Mouse (Mus musculus) megakaryocyte, embryonic 14.5 days (primary cell): ENCODE data around the gene Foxi1. TPM values are rescaled to one million over a fixed set of nuclear protein-coding genes. Genes with fewer than 3 reads are reported as not detected.

Experiments used
- H3K27me3 ChIP-seq: replicated peaks from 2 replicates; pipeline ENCODE3; 2012; ENCODE audit warnings: inconsistent platforms
- H3K36me3 ChIP-seq: replicated peaks from 2 replicates; pipeline ENCODE3; 2012; ENCODE audit warnings: low read length, inconsistent platforms, mixed read lengths
- H3K4me1 ChIP-seq: 2 replicates; pipeline ENCODE4 v1.6.1; 2012; ENCODE audit warnings: inconsistent platforms
- H3K4me3 ChIP-seq: replicated peaks from 2 replicates; pipeline ENCODE3; 2012; ENCODE audit warnings: moderate library complexity, mild to moderate bottlenecking, inconsistent platforms
- H3K9me3 ChIP-seq: 2 replicates; pipeline ENCODE4 v1.6.1; 2012; ENCODE audit warnings: inconsistent platforms
- FLI1 ChIP-seq: IDR thresholded peaks from 2 replicates; pipeline ENCODE4 v1.6.1; 2012; ENCODE audit warnings: low read length, inconsistent platforms, mixed read lengths
- GATA1 ChIP-seq: IDR thresholded peaks from 3 replicates; pipeline ENCODE4 v1.6.1; 2012; ENCODE audit warnings: mixed read lengths, low read length, inconsistent platforms, borderline replicate concordance
- polyA plus RNA-seq: library from polyadenylated mRNA; stranded (reverse); fragments of >175 nt; gene quantifications from 2 replicates; pipeline ENCODE4 v1.2.3, GENCODE M21; 2012; ENCODE audit warnings: low replicate concordance; ENCODE audit not compliant: insufficient read depth

The Foxi1 gene
- polyA plus RNA-seq, 1 experiment: not detected

DNA sequence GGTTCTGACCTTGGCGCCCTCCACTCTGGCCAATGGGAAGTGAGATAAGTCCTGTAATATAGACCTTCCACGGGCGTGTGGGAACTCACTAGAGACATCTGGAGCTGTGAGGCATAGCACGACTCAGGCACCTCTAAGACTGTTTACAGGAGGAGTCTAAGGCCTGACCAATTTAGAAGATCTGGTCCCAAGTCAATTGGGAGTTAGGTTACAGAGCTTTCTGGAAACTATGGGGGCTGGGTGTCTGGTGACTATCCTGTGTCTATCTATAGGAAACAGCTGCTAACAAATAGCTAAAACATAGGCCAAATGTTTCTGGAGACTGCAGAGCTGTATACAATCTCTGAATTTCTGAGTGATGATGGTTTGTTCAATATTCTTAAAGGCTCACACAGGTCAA, 41.5 kb downstream of the Foxi1 start:
- Histone ChIP-seq H3K4me1 (no peaks in the 10 kb centered on the region), H3K27me3 (peaks cover 8% of the 10 kb centered on the region), H3K4me3 (no peak overlapping the region), H3K9me3 (peaks cover 8% of the 10 kb centered on the region), H3K36me3 (no peaks in the 10 kb centered on the region)
- no peak for TF ChIP-seq FLI1
- no peak for TF ChIP-seq GATA1

- TF ChIP-seq FLI1 (no peak), GATA1 (no peak)
- Histone ChIP-seq H3K27me3 (peaks cover 7% of the 10 kb centered on the region), H3K9me3 (peaks cover 10% of the 10 kb centered on the region), H3K36me3 (no peaks in the 10 kb centered on the region), H3K4me1 (no peaks in the 10 kb centered on the region), H3K4me3 (no peak overlapping the region)
Observed at GRCm38 (mm10) chr11:34165278-34165677, 42.6 kb downstream of the Foxi1 start.

DNA sequence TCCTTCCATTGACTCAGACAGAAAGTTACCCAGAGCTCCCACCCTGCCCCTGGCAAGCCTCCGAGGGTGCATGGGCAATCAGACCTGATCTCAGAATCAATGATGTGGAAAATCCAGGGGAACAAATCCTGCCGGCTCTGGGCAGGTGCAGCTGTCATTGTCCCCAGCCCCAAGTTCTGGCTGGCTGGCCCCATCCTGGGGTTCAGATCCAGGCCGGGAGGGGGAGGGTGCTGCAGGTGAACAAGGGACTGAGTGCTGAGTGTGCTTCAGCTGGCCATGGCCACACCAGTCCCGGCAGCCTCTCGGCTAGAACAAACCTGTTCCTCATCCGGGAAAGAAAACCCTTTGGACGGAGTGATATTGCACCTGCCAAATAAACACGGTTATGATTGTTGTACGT, 49.0 kb downstream of the Foxi1 start:
- no peaks in the 10 kb centered on the region for H3K4me1 ChIP-seq
- TF ChIP-seq GATA1 (no peak), FLI1 (no peak)
- H3K9me3 ChIP-seq: peaks cover 10% of the 10 kb centered on the region
- no peak overlapping the region for H3K4me3 ChIP-seq
- no peaks in the 10 kb centered on the region for H3K36me3 ChIP-seq
- H3K27me3 ChIP-seq: peaks cover 9% of the 10 kb centered on the region

- peaks cover 3% of the 10 kb centered on the region; the same call in 1 of the 2 replicates for H3K4me1 ChIP-seq
- no peaks in the 10 kb centered on the region for H3K9me3 ChIP-seq
- H3K27me3 ChIP-seq: peaks cover 26% of the 10 kb centered on the region
- H3K36me3 ChIP-seq: no peaks in the 10 kb centered on the region
- TF ChIP-seq FLI1 (no peak), GATA1 (no peak)
- no peak overlapping the region for H3K4me3 ChIP-seq
Observed at GRCm38 (mm10) chr11:34155235-34155634, 52.7 kb downstream of the Foxi1 start.

Other genes with a start within 250 kb of the Foxi1 start
- not detected in 2 replicates for gene Kcnmb1, start 245.1 kb downstream of the Foxi1 start, polyA plus RNA-seq
- not detected in 2 replicates for gene Kcnip1, start 214.9 kb downstream of the Foxi1 start, polyA plus RNA-seq
- 68.0 and 131 TPM in 2 replicates for gene Lcp2, start 161.2 kb downstream of the Foxi1 start, polyA plus RNA-seq
- not detected in 2 replicates for gene 4930469K13Rik, start 109.5 kb downstream of the Foxi1 start, polyA plus RNA-seq
- gene Fam196b, start 106.7 kb upstream of the Foxi1 start, polyA plus RNA-seq: not detected in 2 replicates